Mouse (Mus musculus) left cerebral cortex, adult 8-10 months (tissue): ENCODE measurements around the gene Foxr2. TPM values are rescaled to one million over a fixed set of nuclear protein-coding genes. Genes with fewer than 3 reads are reported as not detected.
A peak's percentile ranks its signal among the peaks of the same experiment; 100 is the strongest.

Experiments
- DNase-seq, 2 experiments: peaks; one replicate each; pipeline ENCODE4 v3.0.0; 2022; ENCODE audit warnings: low spot score in 2 of 2
- total RNA-seq, 4 experiments: library from RNA; stranded (reverse); gene quantifications; 2 replicates each; pipeline ENCODE4 v1.2.4; 2022

Foxr2 gene
- 1 to 10 TPM in 1 of 4 experiments, under 1 TPM in 3; 0.49 to 1.1 (median 0.62) TPM for total RNA-seq

- DNase-seq = no peak
Measured at GRCm38 (mm10) chrX:153118486-153118885, at the start of gene Foxr2. Gene Foxr2, plus strand, starts transcription at chrX:153118786.

GRCm38 (mm10) chrX:153119013-153119412 is 427 bp downstream of the Foxr2 start:
- no peak for DNase-seq

GRCm38 (mm10) chrX:153139734-153140515 is 21.3 kb downstream of the Foxr2 start, which contains the start of gene Rragb:
Gene Rragb, plus strand, starts transcription at chrX:153139981.
- peak; percentile 57 to 91 for DNase-seq

- DNase-seq = no peak
Measured at GRCm38 (mm10) chrX:153142656-153143055, 24.1 kb downstream of the Foxr2 start.

GRCm38 (mm10) chrX:153151766-153152165 is 33.2 kb downstream of the Foxr2 start:
- DNase-seq = no peak

GRCm38 (mm10) chrX:153155322-153155721 is 36.7 kb downstream of the Foxr2 start:
- DNase-seq = no peak

GRCm38 (mm10) chrX:153174786-153175185 is 56.2 kb downstream of the Foxr2 start:
- no peak for DNase-seq

- no peak for DNase-seq
Measured at GRCm38 (mm10) chrX:153182221-153182620, 63.6 kb downstream of the Foxr2 start.

Other genes starting within 250 kb of the Foxr2 start
- gene Usp51, start 112.3 kb upstream of the Foxr2 start, total RNA-seq = 1 to 10 TPM; 1.1 to 2.6 (median 1.6) TPM
- 10 to 100 TPM; 38.9 to 45.1 (median 42.0) TPM for gene Mageh1, start 81.2 kb upstream of the Foxr2 start, total RNA-seq
- 10 to 100 TPM; 74.3 to 81.9 (median 81.1) TPM for gene Rragb, start 21.2 kb downstream of the Foxr2 start, total RNA-seq
- 1 to 10 TPM; 4.1 to 7.0 (median 5.4) TPM for gene Klf8, start 118.7 kb downstream of the Foxr2 start, total RNA-seq